Mouse (Mus musculus) ovary, postnatal 36 days (tissue): ENCODE data around the gene Scgb1b11.
"Not testable (repeated sequence)": the region's sequence is repeated elsewhere in the genome, so short reads cannot be mapped to it uniquely, and the experiment has no call there.

ENCODE experiments used
- DNase-seq: peaks from one replicate; pipeline ENCODE4 v3.0.0; 2022; ENCODE audit warnings: low spot score, mixed read lengths

The Scgb1b11 gene

GRCm38 (mm10) chr7:32222540-32222939 is at the start of gene Scgb1b11:
Scgb1b11 (plus strand) TSS chr7:32222840.
- DNase-seq, result not testable (repeated sequence)

DNA sequence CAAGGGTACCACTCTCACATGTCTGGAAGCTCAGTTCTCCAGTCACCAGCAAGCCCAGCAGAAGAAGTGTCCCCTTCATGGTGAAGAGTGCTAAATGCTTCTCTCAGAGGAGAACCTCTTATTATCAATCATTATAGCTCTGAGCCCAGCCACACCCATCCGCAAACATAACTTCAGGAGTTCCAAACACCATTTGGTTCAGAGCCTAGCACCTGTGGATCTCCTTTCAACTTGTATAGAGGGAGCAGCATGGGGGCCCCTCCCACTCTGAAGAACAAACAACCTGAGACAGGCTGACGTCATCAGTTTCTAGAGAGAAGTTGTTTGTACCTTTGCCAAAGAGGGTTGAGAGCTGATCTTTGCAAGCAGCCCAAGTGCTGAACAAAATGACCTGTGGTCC is 11.6 kb upstream of the Scgb1b11 start, which contains the start of gene Scgb2b11:
Scgb2b11 (minus strand) TSS at position 101 of the 400 bp plus-strand sequence.
- DNase-seq, result not testable (repeated sequence)
